In genomic region chr1:120196724-120197123, GRCm38 (mm10) we compare ENCODE assay signal across 8 mouse cellular contexts.
"Had no signal": no experiment of that assay in that cellular context is flagged by ENCODE, and none has a peak within 500 bp of the region (broad histone marks: within the 10 kb centered on the region; RNA-seq: fewer than 3 reads in every experiment).

No protein-coding gene starts in this region.

- H3K4me2 ChIP-seq: liver, embryonic 13.5 days; liver, embryonic 15.5 days; neural tube, embryonic 12.5 days; stomach, embryonic 15.5 days had no signal

- H3K9me3 ChIP-seq: liver, embryonic 13.5 days; liver, embryonic 15.5 days; megakaryocyte, embryonic 14.5 days; neural tube, embryonic 12.5 days; stomach, embryonic 15.5 days had no signal

- H3K36me3 ChIP-seq: liver, embryonic 13.5 days; liver, embryonic 15.5 days; neural tube, embryonic 12.5 days; stomach, embryonic 15.5 days had no signal

- H3K27me3 ChIP-seq: liver, embryonic 13.5 days; liver, embryonic 15.5 days; neural tube, embryonic 12.5 days; stomach, embryonic 15.5 days had no signal

- H3K4me3 ChIP-seq: liver, embryonic 13.5 days; liver, embryonic 15.5 days; megakaryocyte, embryonic 14.5 days; neural tube, embryonic 12.5 days; stomach, embryonic 15.5 days had no signal

- H3K9ac ChIP-seq: liver, embryonic 13.5 days; liver, embryonic 15.5 days; liver, postnatal 0 days; neural tube, embryonic 12.5 days; stomach, embryonic 15.5 days had no signal

- H3K27ac ChIP-seq: liver, embryonic 13.5 days; liver, embryonic 15.5 days; macrophage; neural tube, embryonic 12.5 days; stomach, embryonic 15.5 days; stomach, postnatal 0 days had no signal

- H3K4me1 ChIP-seq: liver, embryonic 13.5 days; liver, embryonic 15.5 days; neural tube, embryonic 12.5 days; stomach, embryonic 15.5 days had no signal
